Mouse (Mus musculus) intestine, postnatal 0 days (tissue): Measurements from ENCODE around the gene Slc32a1. TPM values are rescaled to one million over a fixed set of nuclear protein-coding genes. Genes with fewer than 3 reads are reported as not detected.

ENCODE experiments used
- ATAC-seq: fragments of 200-750 bp; cut with Nextera tagmentation; 2 replicates; pipeline ENCODE4 v1.8.0; 2017; ENCODE audit warnings: mild to moderate bottlenecking, moderate TSS enrichment, moderate library complexity
- H3K27ac ChIP-seq: fragments of 300-500 bp; sonication (generic); 2 replicates; pipeline ENCODE4 v1.5.1; 2014; ENCODE audit warnings: mild to moderate bottlenecking, low read depth, low read length, moderate library complexity
- H3K27me3 ChIP-seq: fragments of 300-500 bp; sonication (generic); replicated peaks from 2 replicates; pipeline ENCODE4 v1.6.1; 2014; ENCODE audit warnings: low read length, mixed read lengths; ENCODE audit not compliant: control insufficient read depth, insufficient read depth
- H3K36me3 ChIP-seq: fragments of 300-500 bp; sonication (generic); 2 replicates; pipeline ENCODE4 v1.6.1; 2014; ENCODE audit warnings: mild to moderate bottlenecking, moderate library complexity; ENCODE audit not compliant: control insufficient read depth, insufficient read depth
- H3K4me1 ChIP-seq: fragments of 300-500 bp; sonication (generic); replicated peaks from 2 replicates; pipeline ENCODE4 v1.6.1; 2014; ENCODE audit warnings: antibody characterized with exemption, low read length, mixed read lengths; ENCODE audit not compliant: control insufficient read depth, insufficient read depth
- H3K4me2 ChIP-seq: fragments of 300-500 bp; sonication (generic); replicated peaks from 2 replicates; pipeline ENCODE4 v1.6.1; 2014; ENCODE audit warnings: low read depth, mild to moderate bottlenecking, moderate library complexity
- H3K4me3 ChIP-seq: fragments of 300-500 bp; sonication (generic); 2 replicates; pipeline ENCODE4 v1.5.1; 2014; ENCODE audit warnings: low read depth, low read length
- H3K9ac ChIP-seq: fragments of 300-500 bp; sonication (generic); 2 replicates; pipeline ENCODE4 v1.6.1; 2014; ENCODE audit warnings: mild to moderate bottlenecking, low read depth, low read length
- H3K9me3 ChIP-seq: fragments of 300-500 bp; sonication (generic); 2 replicates; pipeline ENCODE4 v1.6.1; 2016; ENCODE audit warnings: mixed run types; ENCODE audit not compliant: control insufficient read depth
- CTCF ChIP-seq: sonication (generic); IDR thresholded peaks from 2 replicates; pipeline ENCODE4 v1.5.1; 2016; ENCODE audit warnings: low read depth, mild to moderate bottlenecking, control low read depth, antibody characterized with exemption, moderate library complexity
- WGBS: fragments of 180-500 bp; shearing (Covaris S2); extraction: QIAGEN DNeasy Blood & Tissue Kit; methylation state at CpG from one replicate; pipeline ENCODE4 v1.1.7; 2014; 5-methylcytosine and 5-hydroxymethylcytosine counted together
- polyA plus RNA-seq: library from polyadenylated mRNA; unstranded; fragments of >200 nt; fragmentation: Nextera tagmentation; extraction: Ambion mirVana; gene quantifications from 2 replicates; pipeline ENCODE4 v1.2.1, GENCODE M21; 2015

Gene Slc32a1
- polyA plus RNA-seq, 1 experiment from 2014 or later: not detected

DNA sequence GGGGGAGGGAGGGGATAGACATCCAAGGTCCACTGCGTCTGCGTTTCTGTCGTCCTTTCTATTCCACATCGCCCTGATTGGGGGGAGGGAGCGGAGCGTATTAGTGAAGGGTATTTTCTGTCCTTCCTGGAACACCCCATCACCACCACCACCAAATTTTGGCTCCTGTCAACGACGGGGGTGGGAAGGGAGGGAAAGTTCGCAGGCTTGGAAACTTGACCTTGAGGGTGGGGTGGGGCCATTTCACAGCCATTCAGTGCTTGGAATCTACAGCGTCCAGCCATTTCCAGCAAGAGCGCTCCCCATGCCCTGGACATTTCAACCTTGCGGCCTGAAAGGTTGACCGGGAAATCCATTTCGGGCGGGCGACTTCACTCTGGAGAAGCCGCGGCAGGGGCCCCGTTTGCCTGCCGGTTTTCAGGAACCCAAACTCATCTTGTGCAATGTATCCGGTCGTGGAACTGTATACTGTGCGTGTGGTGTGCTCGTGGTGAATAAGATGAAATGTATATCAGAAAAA, 4.7 kb downstream of the Slc32a1 start:
- Histone ChIP-seq H3K9ac (no peak overlapping the region), H3K4me3 (no peak overlapping the region), H3K27ac (no peak overlapping the region), H3K4me2 (no peak overlapping the region), H3K36me3 (no peaks in the 10 kb centered on the region), H3K4me1 (no peaks in the 10 kb centered on the region), H3K9me3 (no peaks in the 10 kb centered on the region), H3K27me3 (peaks cover 96% of the 10 kb centered on the region)
- no peak for ATAC-seq
- no peak for TF ChIP-seq CTCF
- 2% methylated on average over 24 of the region's 24 CpGs for WGBS

DNA sequence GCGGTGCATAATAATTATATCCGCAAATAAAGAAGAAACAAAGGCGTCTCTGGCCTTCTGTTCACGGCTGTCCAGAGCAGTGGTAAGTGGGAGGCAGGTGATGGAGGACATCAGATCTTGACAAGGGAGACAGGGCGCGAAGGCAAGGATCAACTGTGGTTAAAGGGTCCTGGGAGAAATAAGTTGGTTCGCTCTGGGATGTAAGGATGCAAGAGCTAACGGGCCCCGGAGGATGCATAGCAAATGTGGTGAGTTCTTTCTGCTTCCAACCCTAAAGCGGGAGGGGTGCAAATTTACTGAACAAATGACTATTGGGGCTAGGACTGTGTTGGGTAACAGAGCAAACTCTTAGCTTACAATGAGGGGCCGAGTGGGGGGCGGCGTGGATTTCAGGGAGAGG, 5.1 kb downstream of the Slc32a1 start:
- Histone ChIP-seq H3K9me3 (no peaks in the 10 kb centered on the region), H3K27me3 (peaks cover 91% of the 10 kb centered on the region), H3K4me1 (no peaks in the 10 kb centered on the region), H3K36me3 (no peaks in the 10 kb centered on the region), H3K4me2 (no peak overlapping the region), H3K9ac (no peak overlapping the region), H3K27ac (no peak overlapping the region), H3K4me3 (no peak overlapping the region)
- TF ChIP-seq CTCF: no peak
- ATAC-seq: no peak
- 4% methylated on average over 13 of the region's 13 CpGs for WGBS

DNA sequence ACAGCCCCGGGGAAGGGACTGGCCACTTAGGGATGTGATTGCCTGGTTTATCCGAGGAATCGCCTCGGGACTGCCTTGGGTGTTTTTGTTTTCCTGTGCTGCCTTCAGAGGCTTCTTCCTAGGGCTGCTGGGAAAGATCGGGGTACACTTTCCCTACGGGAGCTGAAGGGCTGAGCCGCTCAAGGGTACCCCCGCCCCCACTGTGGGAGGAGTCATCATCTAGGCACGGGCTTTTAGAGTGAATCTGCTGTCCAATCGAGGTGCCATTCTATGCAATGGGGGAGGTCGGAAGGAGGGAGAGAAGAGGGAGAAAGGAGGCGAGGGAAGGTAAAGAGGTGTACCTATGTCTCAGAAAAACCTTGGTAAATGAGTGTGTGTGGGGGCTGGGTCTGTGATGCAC, 5.7 kb downstream of the Slc32a1 start:
- ATAC-seq: no peak
- Histone ChIP-seq H3K4me2 (no peak overlapping the region), H3K27ac (no peak overlapping the region), H3K9me3 (no peaks in the 10 kb centered on the region), H3K27me3 (peaks cover 88% of the 10 kb centered on the region), H3K36me3 (no peaks in the 10 kb centered on the region), H3K4me1 (no peaks in the 10 kb centered on the region), H3K9ac (no peak overlapping the region), H3K4me3 (no peak overlapping the region)
- no peak for TF ChIP-seq CTCF
- WGBS: 1% methylated on average over 12 of the region's 12 CpGs

DNA sequence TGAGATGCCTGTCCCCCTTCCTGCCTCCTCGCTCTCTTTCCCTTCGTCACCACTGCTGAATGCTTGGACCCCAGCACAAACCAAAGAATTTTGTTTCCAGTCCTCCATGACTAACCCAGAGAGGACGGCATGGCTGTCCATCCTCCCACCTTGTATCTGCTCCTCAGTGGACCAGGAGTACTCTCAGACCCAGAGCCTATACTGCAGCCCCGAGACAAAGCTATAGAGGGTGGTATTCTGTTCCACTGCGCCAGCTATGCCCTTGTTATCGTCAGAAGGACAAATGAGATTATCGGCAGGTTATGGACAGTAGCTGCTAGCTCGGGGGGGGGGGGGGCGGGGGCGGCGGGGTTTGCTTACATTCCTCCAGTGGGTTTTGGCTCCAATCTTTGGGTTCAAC, 6.2 kb downstream of the Slc32a1 start:
- no peaks in the 10 kb centered on the region for H3K36me3 ChIP-seq
- no peak for TF ChIP-seq CTCF
- H3K4me1 ChIP-seq: no peaks in the 10 kb centered on the region
- no peak for ATAC-seq
- H3K27ac ChIP-seq: no peak overlapping the region
- no peak overlapping the region for H3K4me3 ChIP-seq
- no peaks in the 10 kb centered on the region for H3K9me3 ChIP-seq
- 8% methylated on average over 11 of the region's 11 CpGs for WGBS
- no peak overlapping the region for H3K4me2 ChIP-seq
- H3K27me3 ChIP-seq: peaks cover 88% of the 10 kb centered on the region
- H3K9ac ChIP-seq: no peak overlapping the region

DNA sequence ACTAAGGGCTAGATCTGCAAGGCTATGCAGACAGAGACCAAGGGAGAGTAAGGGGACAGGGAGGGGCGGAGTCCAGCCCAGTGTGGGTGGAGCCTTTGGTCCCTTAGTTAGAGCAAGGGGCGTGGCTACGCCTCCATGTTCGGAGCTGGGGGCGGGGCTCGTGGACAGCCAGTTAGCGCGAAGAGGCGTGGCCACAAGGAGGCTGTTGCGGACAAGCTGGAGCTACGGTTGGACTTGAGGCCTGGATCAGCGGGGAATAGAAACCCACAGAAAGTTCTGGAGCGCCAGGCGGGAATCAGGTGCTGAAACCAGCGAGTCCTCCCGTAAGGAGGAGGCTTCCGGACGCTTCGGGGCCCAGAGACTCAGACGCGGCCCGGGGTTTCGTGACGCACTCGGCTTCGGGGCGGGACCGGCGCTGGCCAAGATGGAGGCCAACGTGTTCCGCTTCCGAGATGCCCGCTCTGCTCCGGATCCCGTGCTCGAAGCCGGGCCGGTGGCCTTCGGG, 14.2 kb downstream of the Slc32a1 start, which contains the start of gene Actr5:
Actr5 (plus strand) TSS at position 171 of the 505 bp plus-strand sequence.
- ATAC-seq: peak; percentile 94
- peaks cover 10% of the 10 kb centered on the region for H3K36me3 ChIP-seq
- H3K4me3 ChIP-seq: peak within 1 kb of the TSS; percentile 99
- TF ChIP-seq CTCF: peak; percentile 14; the same call in 1 of the 2 replicates
- peak within 1 kb of the TSS; percentile 81 for H3K4me2 ChIP-seq
- H3K9ac ChIP-seq: peak within 1 kb of the TSS; percentile 87
- peaks cover 12% of the 10 kb centered on the region; the same call in 1 of the 2 replicates for H3K27me3 ChIP-seq
- peak within 1 kb of the TSS; percentile 91 for H3K27ac ChIP-seq
- WGBS: under 1% methylated on average over 37 of the region's 39 CpGs
- no peaks in the 10 kb centered on the region for H3K9me3 ChIP-seq
- no peaks in the 10 kb centered on the region for H3K4me1 ChIP-seq

DNA sequence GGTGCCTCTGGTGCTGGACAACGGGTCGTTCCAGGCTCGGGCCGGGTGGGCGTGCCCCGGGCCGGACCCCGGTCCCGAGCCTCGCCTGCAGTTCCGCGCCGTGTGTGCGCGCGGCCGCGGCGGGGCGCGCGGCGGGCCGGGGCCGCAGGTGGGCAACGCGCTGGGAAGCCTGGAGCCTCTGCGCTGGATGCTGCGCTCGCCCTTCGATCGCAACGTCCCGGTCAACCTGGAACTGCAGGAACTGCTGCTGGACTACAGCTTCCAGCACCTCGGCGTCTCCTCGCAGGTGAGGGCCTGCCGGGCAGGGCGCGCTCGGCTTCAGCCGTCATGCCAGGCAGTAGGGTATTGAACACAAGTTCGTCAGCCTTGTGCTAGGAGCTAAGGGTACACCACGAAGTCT, 14.7 kb downstream of the Slc32a1 start:
- WGBS: under 1% methylated on average over 44 of the region's 44 CpGs
- ATAC-seq: no peak; the same call in none of the 2 replicates
- TF ChIP-seq CTCF: no peak
- no peaks in the 10 kb centered on the region for H3K9me3 ChIP-seq
- peak overlapping the region; percentile 81 for H3K4me2 ChIP-seq
- peak overlapping the region; percentile 99 for H3K4me3 ChIP-seq
- H3K36me3 ChIP-seq: peaks cover 13% of the 10 kb centered on the region
- H3K9ac ChIP-seq: peak overlapping the region; percentile 87
- 0 out of 2 replicates have a peak, but pooled peaks cover 11% of the 10 kb centered on the region for H3K27me3 ChIP-seq
- no peaks in the 10 kb centered on the region for H3K4me1 ChIP-seq
- peak overlapping the region; percentile 91 for H3K27ac ChIP-seq
